Mouse (Mus musculus) gonadal fat pad, adult 2 months (tissue): ENCODE results near the gene Diaph3. TPM values are rescaled to one million over a fixed set of nuclear protein-coding genes. Genes with fewer than 3 reads are reported as not detected.

Experiments
- DNase-seq: peaks from one replicate; pipeline ENCODE4 v3.0.0-alpha.2; 2012; ENCODE audit warnings: low read depth
- polyA plus RNA-seq: library from polyadenylated mRNA; depleted of rRNA; stranded (reverse); fragments of >200 nt; gene quantifications from 2 replicates; pipeline ENCODE4 v1.2.3, GENCODE M21; 2012

Gene Diaph3
- polyA plus RNA-seq, 1 experiment = 0.41 TPM

DNA sequence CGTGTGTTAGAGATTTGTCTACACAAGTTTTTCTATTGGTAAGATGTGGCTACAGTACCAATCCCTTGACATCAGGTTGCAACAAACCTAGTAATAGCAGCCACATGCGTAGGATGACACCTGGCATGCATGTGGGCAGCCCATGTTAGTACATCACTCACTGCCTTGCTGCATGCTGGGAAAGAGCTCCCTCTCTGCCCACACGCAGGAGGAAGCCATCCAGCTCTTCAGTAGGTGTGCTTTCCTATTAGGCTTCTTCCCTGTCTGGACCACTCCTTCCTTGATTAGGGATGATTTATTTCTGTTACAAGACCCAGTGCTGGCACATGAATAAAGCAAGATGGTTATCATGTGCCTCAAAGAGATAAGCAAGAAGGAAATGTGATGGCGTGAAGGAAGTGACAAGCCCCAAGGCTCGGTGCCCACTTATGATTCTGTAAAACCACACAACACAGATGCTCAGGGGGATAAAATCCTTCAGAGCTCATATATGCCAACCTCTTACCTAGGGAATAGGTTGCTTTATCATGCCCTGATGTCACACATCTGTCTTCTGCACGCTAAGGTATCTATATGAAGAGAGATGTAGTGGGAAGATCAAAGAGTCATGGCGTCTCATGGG, 494.4 kb downstream of the Diaph3 start:
- peak; percentile 14 for DNase-seq

DNA sequence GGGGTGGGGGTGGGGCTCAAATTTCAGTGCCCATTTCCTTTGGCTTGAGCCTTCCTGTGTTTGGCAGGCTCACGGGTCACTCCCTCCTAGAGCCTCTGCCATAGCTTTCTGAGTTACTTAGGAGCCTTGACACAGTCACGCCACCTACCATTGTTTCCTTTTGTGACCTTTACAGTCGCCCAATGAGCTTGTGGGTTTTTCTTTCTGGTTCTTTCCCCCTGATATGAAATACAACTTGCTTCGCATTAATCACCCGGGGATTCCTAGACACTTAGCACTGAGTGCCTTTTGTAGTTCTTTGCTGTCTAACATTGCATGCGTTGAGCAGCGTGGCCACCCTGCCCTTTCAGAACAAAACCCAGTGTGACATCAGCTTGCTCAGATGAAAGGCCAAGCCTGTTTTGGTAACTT, 498.2 kb downstream of the Diaph3 start:
- no peak for DNase-seq

DNA sequence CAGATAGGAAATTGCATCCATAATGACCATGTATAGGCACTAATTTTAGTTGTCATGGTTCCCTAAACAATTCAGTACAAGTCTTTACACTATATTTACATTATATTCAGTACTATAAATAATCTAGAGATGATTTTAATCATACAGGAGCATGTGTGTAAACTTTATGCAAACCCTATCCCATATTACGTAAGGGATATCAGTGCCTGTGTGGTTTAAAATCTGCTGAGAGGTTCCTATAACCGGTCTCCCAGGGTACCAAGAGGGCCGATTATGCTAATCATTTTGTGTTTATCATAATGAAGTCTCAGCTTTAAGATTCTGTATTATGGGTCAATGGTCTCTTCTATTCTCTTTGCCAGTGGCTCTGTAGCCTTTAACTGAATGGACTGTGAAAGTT, 499.2 kb downstream of the Diaph3 start:
- no peak for DNase-seq

DNA sequence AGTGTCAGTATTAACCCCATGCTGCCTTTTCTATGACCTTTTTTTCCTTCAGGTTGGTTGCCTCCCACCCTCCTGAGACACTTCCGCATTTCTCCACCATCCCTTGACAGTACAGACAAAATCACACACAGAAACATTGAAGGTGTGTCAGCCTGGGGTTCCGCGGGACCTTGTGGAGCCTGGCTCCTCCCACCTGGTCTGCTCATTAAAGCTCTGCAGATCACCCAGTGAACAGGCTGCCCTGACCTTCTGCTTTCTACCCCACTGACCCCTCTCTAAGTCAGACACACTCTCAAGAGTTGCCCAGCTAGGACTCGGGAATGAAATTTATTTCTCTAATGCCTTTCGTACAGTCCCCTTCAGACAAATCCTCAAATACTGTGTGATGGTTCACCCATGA, 500.9 kb downstream of the Diaph3 start:
- DNase-seq = no peak

DNA sequence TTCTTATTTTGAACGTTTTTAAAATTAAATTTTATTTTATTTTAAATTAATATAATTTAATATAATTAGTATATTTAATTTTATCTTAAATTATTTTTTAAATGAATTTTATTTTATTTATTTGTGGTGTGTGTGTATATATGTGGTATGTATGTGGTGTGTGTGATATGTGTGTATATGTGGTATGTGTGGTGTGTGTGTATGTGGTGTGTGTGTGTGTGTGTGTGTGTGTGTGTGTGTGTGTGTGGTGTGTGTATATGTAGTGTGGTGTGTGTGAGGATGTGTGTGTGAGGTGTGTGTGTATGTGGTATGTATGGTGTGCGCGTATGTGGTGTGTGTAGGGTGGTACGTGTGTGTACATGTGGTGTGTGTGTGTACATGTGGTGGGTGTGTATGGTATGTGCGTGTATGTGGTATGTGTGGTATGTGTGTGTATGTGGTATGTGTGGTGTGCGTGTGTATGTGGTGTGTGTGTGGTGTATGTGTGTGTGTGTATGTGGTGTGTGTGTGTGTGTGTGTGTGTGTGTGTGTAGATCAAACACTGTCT, 505.4 kb downstream of the Diaph3 start:
- no peak for DNase-seq

DNA sequence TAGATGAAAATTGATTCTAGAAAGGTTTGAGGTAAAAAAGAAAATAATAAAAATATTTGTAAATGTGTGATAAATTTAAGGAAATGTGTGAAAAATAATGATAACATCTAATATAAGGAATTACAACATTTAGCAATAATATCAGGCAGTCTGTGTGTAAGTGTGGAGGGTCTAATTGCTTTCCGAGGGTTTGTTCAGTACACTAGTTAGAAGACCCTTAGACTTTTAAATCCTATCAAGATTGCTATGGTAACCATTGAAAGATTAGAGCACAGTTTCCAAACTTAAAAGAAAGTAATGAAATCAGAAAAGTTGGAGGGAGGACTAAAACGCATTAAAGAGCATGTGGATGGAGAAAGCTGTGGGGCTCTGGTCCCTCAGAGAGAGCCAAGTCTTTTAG, 506.0 kb downstream of the Diaph3 start:
- no peak for DNase-seq

DNA sequence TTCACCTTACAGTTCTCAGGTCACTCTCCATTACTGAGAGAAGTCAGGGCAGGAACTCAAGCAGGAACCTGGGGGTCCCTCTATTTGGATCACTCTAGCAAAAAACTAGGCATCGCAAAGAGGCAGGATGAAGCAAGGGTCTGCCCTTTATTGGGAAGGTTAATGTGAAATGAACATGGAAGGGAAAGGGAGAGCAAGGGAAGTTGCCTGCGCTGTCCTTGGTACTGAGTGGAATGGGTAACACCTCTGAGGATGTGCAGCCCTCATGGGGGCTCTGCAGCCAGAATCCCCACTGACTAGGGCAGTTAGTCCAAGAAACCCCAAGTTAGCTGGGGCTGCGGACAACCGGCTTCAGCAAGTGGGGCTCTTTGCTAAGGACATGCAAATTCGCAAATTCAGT, 507.2 kb downstream of the Diaph3 start:
- DNase-seq = no peak

DNA sequence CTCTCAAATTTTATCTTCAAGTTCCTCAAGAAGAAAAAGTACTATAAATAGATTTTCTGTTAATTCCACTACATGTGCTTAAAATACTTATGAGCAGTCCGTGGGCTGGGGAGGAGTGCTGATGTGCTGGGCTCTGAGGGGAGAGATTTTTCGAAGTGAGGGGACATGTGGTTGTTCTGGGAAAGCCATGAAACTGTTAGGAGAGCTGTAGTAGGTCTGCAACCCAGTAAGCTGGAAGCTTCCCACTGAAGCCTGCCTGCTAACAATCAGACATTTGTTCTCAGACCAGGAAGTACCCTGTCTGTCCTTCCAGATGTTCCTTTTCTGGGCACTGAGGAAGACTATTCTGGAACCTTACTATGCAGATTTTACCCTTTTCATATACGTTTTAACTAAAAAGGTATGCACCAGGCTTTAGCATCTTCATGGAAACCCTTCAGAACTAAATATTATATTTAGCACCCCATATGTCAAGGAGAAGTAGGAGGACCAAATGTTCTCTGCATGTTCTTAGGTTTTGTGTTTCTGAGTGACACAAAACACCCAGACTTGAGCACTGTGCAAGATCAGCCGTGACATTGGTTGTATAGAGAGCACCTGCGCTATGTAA, 516.1 kb downstream of the Diaph3 start:
- DNase-seq = no peak

DNA sequence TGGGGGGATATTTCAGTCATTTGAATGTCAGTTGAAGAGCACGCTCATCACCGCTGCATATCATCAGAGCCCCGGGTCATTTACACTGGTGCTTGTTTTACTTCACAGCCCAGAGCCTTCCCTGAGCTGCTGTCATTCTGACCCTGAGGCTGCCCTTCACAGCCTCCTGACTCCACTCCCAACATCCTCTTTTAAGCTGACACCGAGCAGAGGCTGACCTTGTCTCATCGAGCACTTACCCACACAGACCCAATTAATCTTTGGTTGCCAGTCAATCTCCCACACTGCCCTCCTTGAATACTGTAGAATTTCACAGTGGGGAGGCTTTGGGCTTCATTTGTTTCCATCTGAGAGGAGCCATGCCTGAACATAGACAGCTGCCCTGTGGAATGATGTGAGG, 521.4 kb downstream of the Diaph3 start:
- DNase-seq = no peak
